Mouse (Mus musculus): ENCODE measurements around the gene Slc25a17. TPM values are rescaled to one million over a fixed set of nuclear protein-coding genes. Genes with fewer than 3 reads are reported as not detected.
A peak's percentile ranks its signal among the peaks of the same experiment; 100 is the strongest.

Gene Slc25a17
- total RNA-seq (2018; cell fraction: chromatin; rRNA removed) = 10 to 100 TPM; 25.1 to 96.0 (median 46.9) TPM
- 10 to 100 TPM; 22.8 to 37.0 (median 27.3) TPM for total RNA-seq (2018; cell fraction: cytosol; rRNA removed)
- 10 to 100 TPM; 25.8 to 71.8 (median 36.2) TPM for total RNA-seq (2018; cell fraction: nucleus; rRNA removed)
- polyA plus RNA-seq (2018) = 21.0 to 35.4 TPM (median 34.3 TPM) in 3 replicates

DNA sequence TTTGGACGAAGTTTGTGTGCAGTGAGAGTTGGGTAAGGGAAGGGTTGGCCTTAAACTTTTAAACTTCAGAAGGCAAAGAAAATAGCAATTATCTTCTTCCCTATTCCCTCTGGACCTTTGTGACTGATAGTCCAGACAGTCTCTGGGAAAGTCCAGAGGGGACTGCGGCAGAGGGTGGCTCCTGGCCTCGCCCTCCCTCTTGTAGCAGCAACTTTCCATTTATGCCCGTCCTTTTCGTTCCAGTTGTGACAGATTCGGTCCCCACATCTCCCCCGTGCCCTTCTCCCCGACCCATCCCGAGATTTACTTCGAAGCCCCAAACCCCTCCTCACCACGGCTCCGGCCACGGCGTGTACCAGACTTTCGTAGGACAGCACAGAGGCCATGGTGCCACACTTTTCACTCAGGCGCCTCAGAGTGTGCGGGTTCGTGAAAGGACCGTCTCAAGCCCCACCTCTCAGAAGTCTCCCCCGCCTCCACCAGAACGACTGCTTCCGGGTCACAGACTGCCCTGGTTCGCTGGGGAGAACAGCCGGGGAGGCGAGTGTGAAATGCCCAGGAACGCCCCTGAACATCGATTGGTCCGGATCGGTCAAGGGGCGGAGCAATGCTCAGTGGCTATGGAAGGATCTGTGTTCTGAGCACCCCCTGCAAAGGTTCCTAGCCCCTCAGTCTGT is at the start of gene Slc25a17:
TSS of gene Slc25a17 (minus strand) at position 468 of the 677 bp plus-strand sequence.
- peak within 1 kb of the TSS; percentile 81 for H3K27ac ChIP-seq

DNA sequence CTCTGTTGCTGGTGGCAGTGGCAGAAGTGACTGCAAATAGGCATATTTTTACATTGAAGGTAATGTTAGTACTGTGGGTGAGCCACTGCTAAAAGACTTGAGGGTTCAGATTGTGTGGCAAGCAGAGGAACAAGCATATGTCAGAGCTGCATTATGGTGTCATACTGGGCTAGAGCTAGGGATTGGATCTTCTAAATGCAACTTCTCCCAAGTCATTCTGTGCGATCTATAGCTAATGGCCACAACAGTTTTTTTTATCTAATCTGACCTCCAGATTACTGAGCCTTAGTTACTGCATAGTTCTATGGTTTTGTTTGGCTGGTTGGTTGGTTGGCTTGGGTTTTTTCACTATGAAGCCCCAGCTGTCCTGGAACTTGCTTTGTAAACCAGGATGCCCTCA is 47.6 kb upstream of the Slc25a17 start, which contains the start of gene Dnajb7:
TSS of gene Dnajb7 (minus strand) at position 101 of the 400 bp plus-strand sequence.
- H3K36me3 ChIP-seq (ENCODE audit: inconsistent target) = no peaks in the 10 kb centered on the region
- H3K4me3 ChIP-seq (ENCODE audit: inconsistent target) = no peak within 1 kb of the TSS
- peaks cover 41% of the 10 kb centered on the region for H3K79me2 ChIP-seq (ENCODE audit: inconsistent target)
- 75% methylated on average over 1 of the region's 1 CpGs for WGBS (ENCODE audit: missing documents)
- no peak within 1 kb of the TSS for H3K27ac ChIP-seq

More for the DNA sequence above, at the start of gene Slc25a17:
- Histone ChIP-seq H3K4me3 (ENCODE audit: inconsistent target) (peak within 1 kb of the TSS; percentile 90), H3K36me3 (ENCODE audit: inconsistent target) (no peaks in the 10 kb centered on the region; the same call in 1 of the 2 replicates), H3K79me2 (ENCODE audit: inconsistent target) (peaks cover 37% of the 10 kb centered on the region)
- under 1% methylated on average over 30 of the region's 30 CpGs for WGBS (ENCODE audit: missing documents)

DNA sequence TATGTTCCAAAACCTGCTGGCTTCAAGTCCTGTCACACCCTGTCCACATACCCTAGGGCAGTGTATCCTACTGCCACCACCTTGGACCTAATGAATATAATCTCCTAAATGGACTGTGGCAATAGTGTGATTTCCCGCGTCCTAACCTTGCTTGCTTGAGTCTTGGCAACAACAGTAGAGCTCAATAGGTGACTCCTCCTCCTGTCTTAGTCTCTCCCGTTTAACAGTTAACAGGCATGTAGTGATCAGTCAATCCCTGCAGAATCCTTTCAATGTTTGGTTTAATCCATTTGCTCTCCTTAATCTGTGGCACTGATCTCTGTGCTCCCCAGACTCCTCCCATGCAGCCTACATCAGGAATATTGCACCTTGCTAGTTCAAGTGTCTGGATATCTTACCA is 44.4 kb upstream of the Slc25a17 start:
- H3K4me3 ChIP-seq (ENCODE audit: inconsistent target) = no peak overlapping the region
- WGBS (ENCODE audit: missing documents) = 100% methylated on average over 3 of the region's 3 CpGs
- peaks cover 72% of the 10 kb centered on the region for H3K79me2 ChIP-seq (ENCODE audit: inconsistent target)
- no peaks in the 10 kb centered on the region for H3K36me3 ChIP-seq (ENCODE audit: inconsistent target)
- no peak overlapping the region for H3K27ac ChIP-seq

DNA sequence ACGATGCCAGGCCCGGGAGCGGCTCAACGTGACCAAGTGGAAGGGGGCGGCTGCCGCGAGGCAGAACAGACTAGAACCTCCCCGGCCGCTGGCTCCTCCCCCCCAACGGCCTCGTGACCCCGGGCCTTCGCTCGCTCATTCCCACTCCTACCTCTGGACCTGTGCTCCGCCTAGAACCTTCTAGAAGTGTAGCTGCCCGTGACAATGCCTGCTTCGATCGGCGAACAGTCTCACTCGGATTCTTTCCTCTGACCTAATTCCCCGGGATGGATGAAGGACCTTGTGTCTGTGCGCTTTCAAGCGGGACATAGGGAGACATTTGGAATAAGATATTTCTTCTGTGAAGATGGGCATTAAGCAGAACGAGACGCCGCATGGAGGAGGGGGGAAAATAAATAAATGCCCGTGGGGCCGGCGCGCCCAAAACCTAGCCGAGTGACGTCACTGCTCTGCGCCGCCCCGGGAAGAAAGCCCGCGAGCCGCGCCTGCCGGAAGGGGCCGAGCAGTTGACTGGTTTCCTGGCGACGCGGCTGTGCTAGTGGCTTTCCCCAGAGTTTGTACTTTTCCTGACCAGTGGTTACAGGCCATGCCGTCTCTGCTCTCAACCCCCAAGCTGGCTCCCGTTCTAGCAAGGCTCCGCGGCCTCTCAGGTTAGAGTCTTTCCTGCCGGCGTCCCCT is 39.2 kb upstream of the Slc25a17 start, which contains the start of the genes St13 and Xpnpep3:
TSS of gene St13 (minus strand) at position 440 of the 678 bp plus-strand sequence.
TSS of gene Xpnpep3 (plus strand) at position 501 of the 678 bp plus-strand sequence.
- Histone ChIP-seq H3K4me3 (ENCODE audit: inconsistent target) (peak within 1 kb of the TSS; percentile 100), H3K36me3 (ENCODE audit: inconsistent target) (no peaks in the 10 kb centered on the region), H3K79me2 (ENCODE audit: inconsistent target) (peaks cover 93% of the 10 kb centered on the region), H3K27ac (peak within 1 kb of the TSS; percentile 93)
- WGBS (ENCODE audit: missing documents) = under 1% methylated on average over 45 of the region's 50 CpGs

DNA sequence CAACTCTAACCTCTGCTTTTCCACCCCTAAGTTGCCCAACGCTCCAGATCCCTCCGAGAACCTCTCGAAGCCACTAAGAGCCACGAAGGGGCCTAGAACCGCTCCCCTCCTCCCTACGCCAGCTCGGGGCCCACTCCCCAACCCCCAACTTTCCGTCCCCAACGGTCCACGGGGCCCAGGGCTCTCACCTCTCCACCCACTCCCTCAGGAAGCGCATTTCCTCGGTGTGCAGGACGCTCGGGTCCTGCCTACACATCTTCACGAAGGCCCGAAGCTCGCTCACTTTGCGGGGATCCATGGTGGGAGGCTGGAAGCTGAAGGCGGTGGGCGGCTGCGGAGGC is 38.7 kb upstream of the Slc25a17 start:
- 0% methylated on average over 21 of the region's 21 CpGs for WGBS (ENCODE audit: missing documents)
- H3K36me3 ChIP-seq (ENCODE audit: inconsistent target) = no peaks in the 10 kb centered on the region
- H3K27ac ChIP-seq = peak overlapping the region; percentile 93
- peak overlapping the region; percentile 100 for H3K4me3 ChIP-seq (ENCODE audit: inconsistent target)
- H3K79me2 ChIP-seq (ENCODE audit: inconsistent target) = peaks cover 93% of the 10 kb centered on the region

DNA sequence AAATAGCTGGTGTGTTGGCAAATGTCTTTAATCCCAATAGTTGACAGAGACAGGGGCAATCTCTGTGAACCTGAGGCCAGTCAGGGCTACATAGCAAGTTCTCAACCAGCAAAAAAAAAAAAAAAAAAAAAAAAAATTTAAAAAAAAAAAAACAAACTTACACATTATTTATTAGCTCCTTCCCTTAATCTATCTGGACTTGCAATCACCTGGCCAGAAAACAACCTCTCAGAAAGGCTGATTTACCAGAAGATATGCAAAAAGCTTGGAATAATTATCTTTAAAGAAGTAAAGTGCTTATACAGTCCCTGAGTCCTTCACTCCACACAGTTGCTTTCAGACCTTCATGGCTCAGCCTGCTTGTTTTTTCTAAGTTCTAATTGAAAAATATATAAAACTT is 37.6 kb upstream of the Slc25a17 start:
- Histone ChIP-seq H3K4me3 (ENCODE audit: inconsistent target) (peak overlapping the region; percentile 100), H3K79me2 (ENCODE audit: inconsistent target) (peaks cover 93% of the 10 kb centered on the region), H3K27ac (no peak overlapping the region), H3K36me3 (ENCODE audit: inconsistent target) (no peaks in the 10 kb centered on the region)

DNA sequence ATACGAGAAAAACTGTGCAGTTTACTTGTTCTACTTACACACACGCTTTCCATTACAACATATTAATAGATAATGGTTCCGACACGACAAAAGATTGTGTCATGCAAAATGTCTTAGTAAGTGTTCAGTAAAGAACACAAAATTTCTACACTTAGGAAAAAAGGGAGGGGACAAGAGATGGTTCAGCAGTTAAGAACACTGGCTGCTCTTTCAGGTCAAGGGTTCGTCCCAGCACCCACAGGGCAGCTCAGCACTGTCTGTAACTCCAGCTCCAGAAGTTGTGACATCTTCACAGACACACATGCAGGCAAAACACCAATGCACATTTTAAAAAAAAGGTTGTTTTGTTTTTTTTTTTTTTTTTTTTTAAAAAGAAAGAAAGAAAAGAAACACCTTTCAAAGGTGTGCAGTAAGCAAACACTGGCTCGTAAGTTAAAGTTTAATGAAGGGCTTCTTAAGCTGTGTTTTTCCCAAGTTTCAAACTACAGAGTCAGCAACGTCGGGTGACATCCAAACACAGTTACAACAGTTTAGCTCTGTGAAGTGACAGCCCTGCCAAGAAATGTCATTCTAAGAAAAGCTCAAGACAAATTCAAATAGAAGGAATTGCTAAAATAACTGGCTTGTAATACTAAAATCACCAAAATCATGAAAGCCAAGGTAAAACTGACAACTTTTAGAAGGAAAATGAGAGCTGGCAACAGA is 33.8 kb upstream of the Slc25a17 start:
- H3K79me2 ChIP-seq (ENCODE audit: inconsistent target) = peaks cover 100% of the 10 kb centered on the region
- peaks cover 10% of the 10 kb centered on the region; the same call in 1 of the 2 replicates for H3K36me3 ChIP-seq (ENCODE audit: inconsistent target)
- no peak overlapping the region for H3K4me3 ChIP-seq (ENCODE audit: inconsistent target)
- no peak overlapping the region for H3K27ac ChIP-seq
- 96% methylated on average over 8 of the region's 8 CpGs for WGBS (ENCODE audit: missing documents)

DNA sequence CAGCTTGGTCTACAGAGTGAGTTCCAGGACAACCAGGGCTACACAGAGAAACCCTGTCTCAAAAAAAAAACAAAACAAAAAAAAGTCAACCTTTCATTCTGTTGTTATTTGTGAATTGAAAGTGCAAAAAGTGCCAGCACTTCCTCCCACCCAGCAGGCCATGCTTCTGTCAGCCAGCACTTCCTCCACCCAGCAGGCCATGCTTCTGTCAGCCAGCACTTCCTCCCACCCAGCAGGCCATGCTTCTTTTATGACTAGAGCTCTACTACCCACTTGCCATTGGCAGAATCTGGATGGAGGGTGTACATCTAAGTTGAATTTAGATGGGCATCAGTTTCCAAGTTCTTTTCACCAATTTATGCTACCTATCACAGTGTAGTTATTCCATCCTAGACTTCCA is 32.4 kb upstream of the Slc25a17 start:
- peaks cover 99% of the 10 kb centered on the region for H3K79me2 ChIP-seq (ENCODE audit: inconsistent target)
- H3K4me3 ChIP-seq (ENCODE audit: inconsistent target) = no peak overlapping the region
- H3K27ac ChIP-seq = no peak overlapping the region
- peaks cover 18% of the 10 kb centered on the region for H3K36me3 ChIP-seq (ENCODE audit: inconsistent target)

DNA sequence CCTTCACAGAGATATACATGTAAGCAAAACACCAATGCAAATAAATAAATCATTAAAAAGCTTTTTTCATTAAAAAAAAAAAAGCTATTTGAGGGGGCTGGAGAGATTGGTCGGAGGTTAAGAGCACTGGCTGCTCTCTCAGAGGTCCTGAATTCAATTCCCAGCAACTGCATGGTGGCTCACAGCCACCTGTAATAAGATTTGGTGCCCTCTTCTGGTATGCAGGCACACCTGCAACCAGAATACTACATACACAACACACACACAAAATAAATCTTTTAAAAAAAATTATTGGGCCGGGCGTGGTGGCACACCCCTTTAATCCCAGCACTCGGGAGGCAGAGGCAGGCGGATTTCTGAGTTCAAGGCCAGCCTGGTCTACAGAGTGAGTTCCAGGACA is 25.7 kb upstream of the Slc25a17 start:
- H3K4me3 ChIP-seq (ENCODE audit: inconsistent target) = no peak overlapping the region
- peaks cover 71% of the 10 kb centered on the region for H3K79me2 ChIP-seq (ENCODE audit: inconsistent target)
- H3K27ac ChIP-seq = no peak overlapping the region
- 100% methylated on average over 3 of the region's 5 CpGs for WGBS (ENCODE audit: missing documents)
- H3K36me3 ChIP-seq (ENCODE audit: inconsistent target) = peaks cover 67% of the 10 kb centered on the region

- Histone ChIP-seq H3K27ac (no peak overlapping the region), H3K36me3 (ENCODE audit: inconsistent target) (peaks cover 68% of the 10 kb centered on the region), H3K4me3 (ENCODE audit: inconsistent target) (no peak overlapping the region), H3K79me2 (ENCODE audit: inconsistent target) (peaks cover 2% of the 10 kb centered on the region; the same call in 1 of the 2 replicates)
- WGBS (ENCODE audit: missing documents) = 86% methylated on average over 2 of the region's 2 CpGs
Measured at GRCm38 (mm10) chr15:81378845-81379244, 18.2 kb upstream of the Slc25a17 start.

DNA sequence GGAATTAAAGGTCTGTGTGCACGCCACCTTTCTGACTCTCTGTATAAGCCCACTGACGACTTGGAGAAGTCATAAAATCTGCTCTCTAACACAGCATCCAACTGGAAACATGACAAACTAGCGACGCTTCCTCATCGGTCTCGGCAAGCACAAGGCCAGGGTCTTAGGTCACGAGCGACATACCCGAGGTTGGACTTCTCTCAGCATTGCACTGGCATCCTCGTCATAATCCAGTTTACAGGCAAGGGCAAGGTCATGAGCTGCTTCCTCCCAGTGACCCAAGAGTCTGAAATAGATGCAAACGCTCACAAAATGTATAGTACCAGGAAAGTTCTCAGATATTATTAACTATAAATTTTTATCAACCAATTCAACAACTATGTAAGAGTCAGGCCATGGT is 14.0 kb upstream of the Slc25a17 start:
- Histone ChIP-seq H3K36me3 (ENCODE audit: inconsistent target) (peaks cover 71% of the 10 kb centered on the region), H3K27ac (no peak overlapping the region), H3K4me3 (ENCODE audit: inconsistent target) (no peak overlapping the region), H3K79me2 (ENCODE audit: inconsistent target) (no peaks in the 10 kb centered on the region)
- 88% methylated on average over 11 of the region's 11 CpGs for WGBS (ENCODE audit: missing documents)

DNA sequence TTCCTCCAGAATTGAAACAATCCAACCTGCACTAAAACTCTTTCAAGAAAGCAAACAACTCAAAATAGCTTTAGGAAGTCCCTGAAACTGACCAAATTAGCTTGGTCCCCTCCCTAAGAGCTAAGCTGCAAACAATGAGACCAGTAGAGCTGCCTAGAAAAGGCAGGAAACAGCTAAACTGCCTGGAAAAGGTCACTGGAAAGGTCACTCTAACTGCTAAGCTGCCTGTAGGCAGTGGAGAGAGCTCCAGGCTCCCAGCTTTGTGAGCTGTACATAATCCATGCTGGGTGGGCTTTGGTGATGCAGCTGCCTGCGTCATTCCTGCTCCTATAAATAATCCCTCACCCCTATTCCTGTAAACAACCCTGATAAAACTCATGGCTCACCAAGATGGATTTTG is 9.7 kb upstream of the Slc25a17 start:
- 87% methylated on average over 1 of the region's 1 CpGs for WGBS (ENCODE audit: missing documents)
- Histone ChIP-seq H3K4me3 (ENCODE audit: inconsistent target) (no peak overlapping the region), H3K27ac (no peak overlapping the region), H3K79me2 (ENCODE audit: inconsistent target) (no peaks in the 10 kb centered on the region), H3K36me3 (ENCODE audit: inconsistent target) (peaks cover 80% of the 10 kb centered on the region)

DNA sequence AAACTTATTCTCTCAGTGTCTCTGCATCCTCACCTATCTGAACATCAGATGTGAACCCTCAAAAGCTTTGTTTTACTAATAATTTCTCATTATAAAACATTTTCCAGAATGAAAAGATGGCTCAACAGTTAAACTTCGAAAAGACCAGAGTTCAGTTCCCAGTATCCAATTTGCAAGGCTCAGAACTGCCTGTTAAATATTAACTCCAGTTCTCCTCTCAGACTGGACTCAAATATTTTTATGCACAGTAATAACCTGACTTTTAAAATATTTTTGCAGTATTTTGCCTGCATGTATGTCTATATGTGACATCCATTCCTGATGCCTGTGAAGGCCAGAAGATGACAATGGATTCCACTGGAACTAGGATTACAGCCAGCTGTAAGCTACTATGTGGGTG is 8.0 kb upstream of the Slc25a17 start:
- 93% methylated on average over 1 of the region's 1 CpGs for WGBS (ENCODE audit: missing documents)

GRCm38 (mm10) chr15:81366241-81366640 is 5.6 kb upstream of the Slc25a17 start:
- Histone ChIP-seq H3K27ac (no peak overlapping the region), H3K36me3 (ENCODE audit: inconsistent target) (peaks cover 51% of the 10 kb centered on the region), H3K79me2 (ENCODE audit: inconsistent target) (no peaks in the 10 kb centered on the region), H3K4me3 (ENCODE audit: inconsistent target) (no peak overlapping the region)
- WGBS (ENCODE audit: missing documents) = 94% methylated on average over 4 of the region's 4 CpGs

More for the DNA sequence above, 8.0 kb upstream of the Slc25a17 start:
- H3K79me2 ChIP-seq (ENCODE audit: inconsistent target) = no peaks in the 10 kb centered on the region
- H3K27ac ChIP-seq = no peak overlapping the region
- H3K4me3 ChIP-seq (ENCODE audit: inconsistent target) = no peak overlapping the region
- H3K36me3 ChIP-seq (ENCODE audit: inconsistent target) = peaks cover 68% of the 10 kb centered on the region

Data from macrophage (primary cell).